Mouse (Mus musculus) frontal cortex, postnatal 36 days (tissue): Measurements from ENCODE around the gene Usp20.

ENCODE experiments used
- DNase-seq, 2 experiments: peaks; one replicate each; pipeline ENCODE4 v3.0.0; 2022; ENCODE audit warnings: low spot score in 2 of 2

The Usp20 gene

GRCm38 (mm10) chr2:30985111-30986020 lies 3.3 kb downstream of the Usp20 start:
- peak; percentile 29 to 37 for DNase-seq

DNA sequence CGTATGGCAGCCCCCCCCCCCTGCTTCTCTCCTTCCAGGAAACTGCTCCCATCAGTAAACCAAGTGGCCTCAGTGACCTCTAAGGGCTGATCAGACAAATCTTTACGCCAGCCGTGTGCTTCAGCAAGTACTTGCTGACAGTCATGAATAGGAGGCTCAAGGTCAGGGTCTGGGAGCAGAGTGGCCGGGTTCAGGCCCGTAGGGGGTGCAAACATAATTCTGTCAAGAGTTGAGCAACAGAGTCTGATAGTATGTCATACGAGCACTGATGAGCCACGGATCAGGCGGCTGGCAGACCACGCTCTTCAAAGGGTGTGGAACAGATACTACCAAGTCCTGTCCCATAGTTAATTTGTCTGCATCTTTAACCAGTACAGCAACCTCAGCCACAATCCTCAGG lies 8.1 kb downstream of the Usp20 start:
- DNase-seq, result no peak

DNA sequence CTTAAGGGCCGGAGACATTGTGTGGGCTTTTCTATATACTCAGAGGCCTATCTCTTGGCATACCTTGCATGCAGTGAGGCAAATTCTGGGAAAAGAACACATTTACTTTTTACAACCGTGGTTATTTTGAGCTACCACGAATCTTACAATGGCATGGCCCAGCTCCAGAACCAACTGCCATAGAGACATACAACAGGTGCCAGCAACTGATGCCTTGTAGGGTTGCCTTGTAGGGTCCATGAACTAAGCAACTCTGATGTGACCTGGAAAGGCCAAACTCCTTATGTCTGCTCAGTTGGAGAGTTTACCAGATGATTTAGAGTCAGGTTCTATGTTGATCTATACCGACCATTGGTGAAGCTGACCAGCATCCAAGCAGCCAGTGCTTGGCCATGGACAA lies 12.8 kb downstream of the Usp20 start:
- DNase-seq, result no peak

DNA sequence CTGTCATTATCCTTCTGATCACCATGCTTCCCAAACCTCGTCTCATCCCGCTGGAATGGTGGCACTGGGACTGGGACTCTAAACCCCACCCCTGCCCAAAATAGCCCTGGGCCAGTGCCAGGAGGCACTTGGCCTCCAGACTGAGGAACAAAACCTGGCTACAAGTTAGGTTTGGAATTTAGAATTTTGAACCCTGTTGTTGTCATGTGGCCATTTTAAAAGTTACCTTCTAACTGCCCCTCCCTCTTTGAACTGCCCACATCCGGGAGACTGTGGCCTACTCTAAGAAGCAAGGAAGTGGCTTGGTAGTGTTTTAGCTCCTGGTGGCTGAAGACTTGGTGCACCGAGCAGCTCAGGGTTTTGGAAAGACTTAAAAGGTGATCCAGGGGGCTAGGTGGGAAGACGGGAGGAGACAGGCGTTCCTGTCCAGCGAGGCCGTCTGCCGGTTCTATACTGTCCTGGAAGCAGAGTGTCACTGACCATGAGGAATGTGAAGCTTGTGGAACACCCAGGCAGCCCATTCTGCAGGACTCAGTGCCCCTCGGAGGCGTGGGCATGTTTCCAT lies 13.4 kb downstream of the Usp20 start:
- no peak for DNase-seq

DNA sequence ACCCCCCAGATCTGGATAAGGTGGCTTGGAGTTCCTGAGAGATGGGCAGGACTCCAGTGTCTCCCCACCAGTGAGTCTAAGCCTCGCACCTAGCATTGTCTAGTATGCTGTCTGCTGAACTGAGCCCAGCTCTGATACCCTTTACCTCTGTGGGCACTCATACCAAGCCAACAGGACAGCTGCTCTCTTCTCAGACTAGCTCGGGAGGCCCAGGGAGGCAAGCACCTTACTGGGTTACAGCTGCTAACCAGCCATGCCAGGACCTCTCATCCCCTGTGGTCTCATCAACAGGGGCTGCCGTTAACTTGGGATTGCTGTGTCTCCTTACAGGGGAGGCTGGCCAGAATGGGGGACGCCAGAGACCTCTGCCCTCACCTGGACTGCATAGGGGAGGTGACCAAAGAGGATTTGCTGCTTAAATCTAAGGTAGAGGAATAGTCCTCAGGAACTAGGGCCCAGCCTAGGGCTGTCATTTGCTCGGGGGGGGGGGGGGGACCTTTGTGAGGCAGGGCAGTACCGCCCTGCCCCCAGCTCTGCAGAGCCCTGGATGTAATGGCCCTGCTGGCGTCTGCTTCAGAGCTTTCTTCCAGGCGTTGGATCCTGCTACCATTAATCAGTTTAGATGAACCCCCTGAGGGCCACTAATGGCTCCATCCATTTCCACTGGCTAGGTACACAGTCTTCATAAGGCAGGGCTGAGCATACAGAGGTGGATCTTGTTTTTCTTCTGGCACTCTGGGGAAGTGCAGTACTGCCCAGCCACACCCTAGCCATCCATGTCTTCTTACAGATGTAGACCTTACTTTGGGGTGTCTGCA lies 16.6 kb downstream of the Usp20 start:
- no peak for DNase-seq

- no peak for DNase-seq
Observed at GRCm38 (mm10) chr2:31002857-31003256, 20.8 kb downstream of the Usp20 start.

- no peak for DNase-seq
Observed at GRCm38 (mm10) chr2:31005453-31005852, 23.4 kb downstream of the Usp20 start.

GRCm38 (mm10) chr2:31006434-31006833 lies 24.4 kb downstream of the Usp20 start:
- DNase-seq, result no peak

- DNase-seq, result no peak
Observed at GRCm38 (mm10) chr2:31007208-31007607, 25.1 kb downstream of the Usp20 start.

GRCm38 (mm10) chr2:31013371-31014120 lies 31.5 kb downstream of the Usp20 start:
- DNase-seq, result no peak

DNA sequence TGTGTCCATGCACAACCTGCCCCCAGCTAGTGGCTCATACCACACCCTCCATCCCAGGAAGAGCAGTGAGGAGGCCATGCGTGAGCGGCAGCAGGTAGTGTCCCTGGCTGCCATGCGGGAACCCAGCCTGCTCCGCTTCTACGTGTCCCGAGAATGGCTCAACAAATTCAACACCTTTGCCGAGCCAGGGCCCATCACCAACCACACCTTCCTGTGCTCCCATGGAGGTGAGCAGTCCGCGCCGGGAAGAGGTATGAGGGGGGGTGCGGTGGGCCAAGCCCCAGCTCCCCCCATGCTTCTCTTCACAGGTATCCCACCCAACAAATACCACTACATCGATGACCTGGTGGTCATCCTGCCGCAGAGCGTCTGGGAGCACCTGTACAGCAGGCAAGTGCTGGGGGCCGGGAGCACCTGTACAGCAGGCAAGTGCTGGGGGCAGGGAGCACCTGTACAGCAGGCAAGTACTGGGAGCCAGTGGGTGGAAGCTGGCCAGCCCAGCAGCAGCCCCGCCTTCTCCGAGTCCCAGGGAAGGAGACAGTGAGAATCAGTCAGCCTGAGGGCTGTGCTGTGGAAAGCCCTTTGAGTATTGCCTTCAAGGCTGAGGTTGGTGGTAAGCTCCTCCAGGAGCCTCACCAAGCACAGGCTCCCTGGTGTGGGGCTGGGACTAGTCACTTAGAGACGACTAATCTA lies 35.7 kb downstream of the Usp20 start:
- DNase-seq, result no peak

DNA sequence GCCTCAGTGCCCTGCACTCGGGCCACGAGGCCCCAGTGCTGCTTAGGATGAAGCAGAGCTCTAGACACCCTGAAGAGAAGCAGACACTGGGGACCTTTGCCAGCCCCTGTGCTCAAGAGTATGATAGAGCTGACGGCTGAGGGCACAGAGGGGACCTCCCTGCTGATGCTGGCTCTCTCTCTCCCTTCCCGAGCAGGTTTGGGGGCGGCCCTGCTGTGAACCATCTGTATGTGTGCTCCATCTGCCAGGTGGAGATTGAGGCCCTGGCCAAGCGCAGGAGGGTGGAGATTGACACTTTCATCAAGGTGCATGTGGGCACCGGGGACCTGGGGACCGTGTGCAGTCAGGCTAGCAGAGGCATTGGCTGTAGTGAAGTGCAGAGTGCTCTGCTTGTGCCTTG lies 36.4 kb downstream of the Usp20 start:
- DNase-seq, result no peak

GRCm38 (mm10) chr2:31019011-31019410 lies 36.9 kb downstream of the Usp20 start:
- no peak for DNase-seq

- no peak for DNase-seq
Observed at GRCm38 (mm10) chr2:31020202-31020601, 38.1 kb downstream of the Usp20 start.

DNA sequence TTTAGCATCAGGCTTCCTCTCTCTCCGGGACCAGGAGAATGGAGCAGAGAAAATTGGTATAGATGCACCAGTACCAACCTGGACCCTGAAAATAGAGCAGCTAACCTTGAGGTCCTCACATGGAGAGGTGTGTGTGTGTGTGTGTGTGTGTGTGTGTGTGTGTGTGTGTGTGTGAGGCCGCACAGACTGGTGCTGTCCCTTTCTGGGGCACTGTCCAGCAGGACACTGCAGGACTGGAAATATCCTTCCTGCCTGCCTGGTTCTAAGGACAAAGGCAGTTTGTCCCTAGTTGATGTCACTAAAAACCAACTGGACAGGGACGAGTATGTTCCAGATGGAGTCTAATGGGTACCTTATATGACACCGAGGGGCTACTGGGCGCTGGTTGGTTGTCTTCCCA lies 41.9 kb downstream of the Usp20 start:
- DNase-seq, result no peak

GRCm38 (mm10) chr2:31024618-31025370 lies 42.7 kb downstream of the Usp20 start:
- peak; percentile 55 to 73 for DNase-seq

DNA sequence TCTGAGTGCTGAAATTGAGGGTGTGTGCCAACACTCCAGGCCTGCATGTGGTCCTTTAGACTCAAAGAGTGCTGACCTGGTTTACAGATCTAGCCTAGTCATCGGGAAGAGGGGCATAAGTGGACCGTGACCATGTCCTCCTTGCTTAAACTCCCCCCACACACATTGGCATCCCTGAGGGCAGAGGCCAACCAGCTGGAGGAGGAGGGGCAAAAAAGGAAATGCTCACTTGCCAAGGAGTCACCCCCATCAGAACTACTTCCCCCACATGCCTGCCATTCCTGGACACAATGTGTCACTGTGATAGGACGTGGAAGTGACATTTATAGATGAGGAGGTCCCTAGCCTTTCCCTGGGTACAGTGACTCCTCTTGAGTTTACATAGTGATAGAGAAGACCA lies 43.4 kb downstream of the Usp20 start:
- no peak for DNase-seq

DNA sequence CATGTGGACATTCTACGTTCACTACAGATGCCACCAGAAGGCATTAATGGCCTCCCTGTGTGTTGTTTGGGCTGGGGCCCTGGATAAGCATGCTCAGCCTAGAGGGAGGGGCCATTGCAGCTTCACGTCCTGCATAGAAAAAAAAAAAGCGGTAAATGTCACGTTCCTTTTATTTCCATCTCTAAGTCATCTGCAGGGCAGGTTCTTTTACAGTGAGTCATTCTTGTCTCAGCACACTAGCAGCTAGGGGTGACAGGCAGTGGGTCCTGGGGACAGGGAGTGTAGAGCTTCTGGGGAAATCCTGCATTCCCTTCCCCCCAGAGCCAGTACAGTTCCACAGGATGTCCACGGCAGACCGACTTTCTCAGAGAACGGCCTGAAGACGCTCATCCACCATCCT lies 44.6 kb downstream of the Usp20 start:
- DNase-seq, result no peak

DNA sequence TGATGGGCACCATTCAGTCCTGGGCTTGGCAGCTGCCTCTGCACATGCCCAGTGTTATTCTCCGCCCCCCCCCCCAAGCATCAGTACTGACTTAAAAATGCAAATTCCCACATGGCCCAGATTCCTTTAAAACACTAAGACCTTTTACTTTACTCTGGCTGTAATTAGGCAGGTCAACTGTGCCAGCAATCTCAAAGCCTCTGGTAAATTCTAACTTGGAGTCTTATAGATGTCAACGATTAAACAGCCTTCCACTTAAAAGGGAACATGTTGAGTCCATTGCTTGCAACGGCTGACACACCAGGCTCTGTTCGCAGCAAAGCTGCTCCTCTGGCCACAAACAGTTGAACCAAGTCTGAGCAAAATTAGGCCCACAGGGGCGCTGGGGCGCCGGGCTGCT lies 49.9 kb downstream of the Usp20 start:
- DNase-seq, result no peak

DNA sequence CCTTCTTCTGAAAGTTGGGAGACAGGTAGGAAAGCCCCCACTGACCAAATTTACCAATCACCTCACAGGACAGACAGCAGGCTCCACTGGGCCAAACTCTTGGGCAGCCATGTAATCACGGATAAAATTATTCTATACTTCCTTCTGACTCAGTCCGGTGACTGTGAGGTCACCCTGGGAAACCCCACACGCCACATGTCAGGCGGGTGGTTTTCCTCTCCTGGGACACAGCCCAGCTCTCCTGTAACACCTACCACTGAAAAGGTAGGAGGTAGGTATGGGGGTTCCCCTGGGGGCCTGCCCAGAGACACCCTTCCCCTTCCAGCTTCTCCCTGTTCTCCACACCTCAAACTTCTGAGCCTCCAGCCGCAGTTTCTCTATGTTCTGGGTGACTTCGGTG lies 54.7 kb downstream of the Usp20 start:
- DNase-seq, result no peak
